Comparison of ENCODE assay signal across 10 mouse cellular contexts in the genomic region with DNA sequence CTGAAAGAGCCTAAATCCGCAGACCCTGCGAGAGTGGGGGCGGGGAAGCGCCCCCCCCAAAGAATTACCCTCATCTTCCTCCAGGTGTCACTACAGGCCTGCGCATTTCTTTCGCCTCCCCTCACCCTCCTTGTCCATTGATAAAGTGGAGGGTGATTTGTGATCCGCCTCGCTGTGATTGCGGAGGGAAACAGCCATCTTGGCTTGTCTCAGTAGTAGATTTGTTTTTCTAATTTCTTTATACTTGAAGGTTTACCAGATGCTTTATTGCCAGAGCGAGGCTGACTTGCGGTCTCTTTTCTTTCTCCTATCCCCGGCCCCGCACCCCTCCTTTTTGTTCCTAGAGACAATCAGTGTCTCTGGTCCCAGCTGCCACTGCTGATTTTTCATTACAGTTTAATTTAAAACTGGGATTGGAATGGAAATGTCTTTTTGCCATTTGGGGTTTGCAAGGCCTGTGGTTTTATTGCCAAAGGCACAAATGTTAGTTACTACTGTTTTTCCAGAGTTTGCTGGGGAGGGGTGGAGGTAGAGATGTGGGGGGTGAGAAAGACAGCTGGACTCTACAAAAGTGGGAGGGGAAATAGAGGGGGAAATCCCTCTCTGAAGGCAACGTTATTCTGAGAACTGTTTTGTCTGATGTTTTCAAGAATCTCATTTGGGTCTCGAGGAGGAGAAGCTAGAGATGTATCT.
DNase-seq lines count a peak whose midpoint lies in the region; ATAC-seq and TF ChIP-seq lines count a peak whose summit lies in the region.
"Had no signal": no experiment of that assay in that cellular context is flagged by ENCODE, and none has a peak within 500 bp of the region (broad histone marks: within the 10 kb centered on the region; RNA-seq: fewer than 3 reads in every experiment).

No protein-coding gene starts in this region.

- peak; percentile 76 for TF ChIP-seq CTCF in gastrocnemius, adult 2 months (IDR thresholded peaks at IDR 0.05)

- no peak overlapping the region for H3K9ac ChIP-seq in midbrain, embryonic 13.5 days (replicated peaks)
- H3K9ac ChIP-seq in stomach, embryonic 16.5 days (ENCODE audit: low read length) = peak overlapping the region; percentile 52; the same call in 1 of the 2 replicates
- H3K9ac ChIP-seq: liver, embryonic 15.5 days had no signal

- peak overlapping the region; percentile 42 for H3K4me2 ChIP-seq in midbrain, embryonic 13.5 days (replicated peaks)
- H3K4me2 ChIP-seq in stomach, embryonic 16.5 days (ENCODE audit: low read depth, low read length) = peak overlapping the region; percentile 47
- H3K4me2 ChIP-seq: liver, embryonic 15.5 days had no signal

- H3K9me3 ChIP-seq in midbrain, embryonic 13.5 days = no peaks in the 10 kb centered on the region
- no peaks in the 10 kb centered on the region for H3K9me3 ChIP-seq in stomach, embryonic 16.5 days (replicated peaks; ENCODE audit: control insufficient read depth, low read length)
- H3K9me3 ChIP-seq: G1E; liver, embryonic 15.5 days had no signal

- no peaks in the 10 kb centered on the region for H3K27me3 ChIP-seq in midbrain, embryonic 13.5 days
- no peaks in the 10 kb centered on the region for H3K27me3 ChIP-seq in stomach, embryonic 16.5 days (ENCODE audit: control insufficient read depth, insufficient read depth, low read length)
- H3K27me3 ChIP-seq: liver, embryonic 15.5 days had no signal

- DNase-seq in cerebellum, postnatal 14 days = peak; percentile 75 to 77
- no peak for DNase-seq in cerebellum, adult 9-11 months
- DNase-seq in cerebellum, postnatal 4 days (ENCODE audit: low spot score in 2 of 2) = peak; percentile 35 to 73
- peak; percentile 51 for DNase-seq in gastrocnemius, adult 2 months
- DNase-seq in left cerebral cortex, postnatal 14 days (ENCODE audit: low spot score in 2 of 2) = peak; percentile 58 to 63

- WGBS in midbrain, embryonic 13.5 days = 2% methylated on average over 15 of the region's 15 CpGs
- WGBS in stomach, embryonic 16.5 days = 14% methylated on average over 15 of the region's 15 CpGs

- no peaks in the 10 kb centered on the region for H3K36me3 ChIP-seq in midbrain, embryonic 13.5 days
- H3K36me3 ChIP-seq in stomach, embryonic 16.5 days (ENCODE audit: control insufficient read depth, insufficient read depth, low read length) = no peaks in the 10 kb centered on the region
- H3K36me3 ChIP-seq: G1E; liver, embryonic 15.5 days had no signal

- H3K4me1 ChIP-seq in midbrain, embryonic 13.5 days (replicated peaks) = peaks cover 68% of the 10 kb centered on the region
- H3K4me1 ChIP-seq in stomach, embryonic 16.5 days (ENCODE audit: control insufficient read depth, insufficient read depth, low read length) = peaks cover 44% of the 10 kb centered on the region
- H3K4me1 ChIP-seq: liver, embryonic 15.5 days had no signal

- ATAC-seq in inflammation-experienced regulatory T-cells, adult 6 months = peak; percentile 51
- peak; percentile 66 for ATAC-seq in midbrain, embryonic 13.5 days
- no peak for ATAC-seq in stomach, embryonic 16.5 days (ENCODE audit: insufficient read depth, low FRiP score)

- intact Hi-C loops in gastrocnemius, adult 2 months (cut with DNase I) = no loop called here
- intact Hi-C loops in left cerebral cortex, postnatal 14 days (cut with DNase I) = no loop called here

- H3K27ac ChIP-seq in gastrocnemius, adult 2 months = peak overlapping the region; percentile 40; the same call in 1 of the 2 replicates
- H3K27ac ChIP-seq in midbrain, embryonic 13.5 days = peak overlapping the region; percentile 81
- no peak overlapping the region; the same call in 1 of the 2 replicates for H3K27ac ChIP-seq in stomach, embryonic 16.5 days (ENCODE audit: low read length)
- H3K27ac ChIP-seq: liver, embryonic 15.5 days had no signal

- peak overlapping the region; percentile 53 for H3K4me3 ChIP-seq in gastrocnemius, adult 2 months
- peak overlapping the region; percentile 25 for H3K4me3 ChIP-seq in midbrain, embryonic 13.5 days (replicated peaks)
- H3K4me3 ChIP-seq in stomach, embryonic 16.5 days (replicated peaks; ENCODE audit: low read length) = peak overlapping the region; percentile 24; the same call in 1 of the 2 replicates
- H3K4me3 ChIP-seq: liver, embryonic 15.5 days had no signal
